Mouse (Mus musculus): Measurements from ENCODE around the gene Gm7879. TPM values are rescaled to one million over a fixed set of nuclear protein-coding genes. Genes with fewer than 3 reads are reported as not detected.
"Not testable (repeated sequence)": the region's sequence is repeated elsewhere in the genome, so short reads cannot be mapped to it uniquely, and the experiment has no call there.

Gm7879 gene
- total RNA-seq (2014; rRNA removed): 0.61 TPM in 1 of 2 replicates, not detected in the other
- 0.30 TPM in 1 of 2 replicates, not detected in the other for polyA plus RNA-seq (2015; fragmentation: Nextera tagmentation; extraction: Ambion mirVana)

DNA sequence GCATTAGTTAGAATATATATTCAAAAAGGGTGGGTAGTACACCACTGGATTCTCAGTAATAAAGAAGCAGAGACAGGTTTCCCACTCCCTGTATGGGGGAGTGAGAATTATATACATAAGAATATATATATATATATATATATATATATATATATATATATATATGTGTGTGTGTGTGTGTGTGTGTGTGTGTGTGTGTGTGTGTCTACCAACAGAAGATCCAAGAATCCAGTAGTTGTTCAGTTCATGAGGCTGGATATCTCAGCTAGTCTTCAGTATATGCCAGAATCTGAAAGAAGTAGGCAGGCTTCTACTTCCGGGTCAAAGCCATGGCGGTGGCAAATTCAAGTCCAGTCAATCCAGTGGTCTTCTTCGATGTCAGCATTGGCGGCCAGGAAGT is at the start of gene Gm7879:
TSS of gene Gm7879 (plus strand) at position 301 of the 400 bp plus-strand sequence.
- not testable (repeated sequence) for H3K4me1 ChIP-seq (ENCODE audit: insufficient read depth, low read length); H3K36me3 ChIP-seq (ENCODE audit: insufficient read depth, low read length); H3K27ac ChIP-seq; ATAC-seq; H3K9me3 ChIP-seq (ENCODE audit: low read length); H3K9ac ChIP-seq (replicated peaks; ENCODE audit: low read length); DNase-seq (ENCODE audit: low spot score); H3K4me3 ChIP-seq (ENCODE audit: low read length); H3K4me2 ChIP-seq (ENCODE audit: low read depth, low read length); H3K27me3 ChIP-seq (ENCODE audit: insufficient read depth, low read length)
- WGBS: 94% methylated on average over 4 of the region's 4 CpGs

DNA sequence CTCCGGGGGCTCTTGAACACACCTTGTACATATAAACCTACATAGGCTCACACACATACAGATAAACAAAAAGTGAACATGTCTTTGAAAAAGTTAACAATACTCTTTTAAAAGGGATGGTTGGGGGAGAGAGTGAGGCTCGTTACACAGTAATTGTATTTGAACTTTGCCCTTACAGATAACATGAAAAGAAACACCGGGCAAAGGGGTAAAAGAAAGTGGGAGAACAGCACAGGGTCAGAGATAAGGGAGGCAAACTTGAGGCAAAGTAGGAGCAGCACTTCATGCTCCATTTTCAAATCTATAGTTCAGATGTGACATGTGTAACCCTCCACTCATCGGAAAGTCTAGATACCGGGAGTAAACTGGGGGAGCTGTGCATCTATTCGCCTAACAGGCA is 49.3 kb upstream of the Gm7879 start:
- no peak for ATAC-seq

DNA sequence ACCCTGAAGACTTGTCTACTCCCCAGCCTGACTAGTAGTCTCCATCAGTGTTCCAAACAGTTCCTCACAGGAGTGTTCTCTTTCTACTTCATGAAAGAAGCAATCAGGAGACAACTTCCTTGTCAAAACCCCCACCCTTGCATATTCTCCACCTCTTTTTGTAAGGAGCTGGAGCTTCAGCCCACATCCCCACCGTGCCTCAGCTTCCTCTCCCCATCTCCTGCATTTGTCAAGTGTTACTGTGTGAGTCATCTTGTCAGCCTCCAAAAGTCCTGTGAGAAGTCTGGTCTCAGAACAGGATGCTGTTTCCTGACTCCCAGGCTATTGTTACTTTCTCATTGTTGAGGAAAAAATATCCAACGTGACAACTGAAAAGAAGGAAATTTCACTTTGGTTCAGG is 47.6 kb upstream of the Gm7879 start:
- ATAC-seq: no peak
- 83% methylated on average over 2 of the region's 2 CpGs for WGBS

More for the DNA sequence above, 49.3 kb upstream of the Gm7879 start:
- no peak for DNase-seq (ENCODE audit: low spot score)
- 89% methylated on average over 6 of the region's 6 CpGs for WGBS
- no peak for TF ChIP-seq CTCF (IDR thresholded peaks at IDR 0.05; ENCODE audit: low read depth)
- no peaks in the 10 kb centered on the region for H3K9me3 ChIP-seq (ENCODE audit: low read length)
- H3K4me1 ChIP-seq (ENCODE audit: insufficient read depth, low read length): peaks cover under 1% of the 10 kb centered on the region; the same call in 1 of the 2 replicates
- no peak overlapping the region for H3K4me2 ChIP-seq (ENCODE audit: low read depth, low read length)
- H3K27me3 ChIP-seq (ENCODE audit: insufficient read depth, low read length): no peaks in the 10 kb centered on the region
- no peak overlapping the region for H3K27ac ChIP-seq
- H3K4me3 ChIP-seq (ENCODE audit: low read length): no peak overlapping the region
- no peak overlapping the region for H3K9ac ChIP-seq (replicated peaks; ENCODE audit: low read length)
- H3K36me3 ChIP-seq (ENCODE audit: insufficient read depth, low read length): no peaks in the 10 kb centered on the region

DNA sequence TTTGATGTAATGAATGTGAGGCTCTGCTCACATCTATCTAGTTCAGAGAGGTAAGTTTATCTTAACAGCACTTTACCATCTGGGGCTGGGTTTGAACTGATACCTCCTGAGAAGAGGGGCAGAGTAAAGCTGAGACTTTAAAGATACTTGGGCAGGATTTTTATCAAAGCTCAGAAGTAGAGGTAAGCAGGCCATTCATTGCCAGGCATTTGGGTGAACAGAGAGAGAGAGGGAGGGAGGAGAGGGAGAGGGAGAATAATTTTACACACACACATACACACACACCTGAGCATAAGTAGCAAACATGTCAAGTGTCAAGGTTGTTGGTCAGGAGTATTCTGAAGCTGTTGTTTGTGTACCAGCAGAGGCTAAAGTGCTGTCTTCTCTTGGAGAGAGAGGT is 44.7 kb upstream of the Gm7879 start, which contains the start of gene Cd38:
TSS of gene Cd38 (plus strand) at position 301 of the 400 bp plus-strand sequence.
- no peak for TF ChIP-seq CTCF (IDR thresholded peaks at IDR 0.05; ENCODE audit: low read depth)
- ATAC-seq: no peak
- H3K9ac ChIP-seq (replicated peaks; ENCODE audit: low read length): peak within 1 kb of the TSS; percentile 28; the same call in 1 of the 2 replicates

More for the DNA sequence above, 47.6 kb upstream of the Gm7879 start:
- Histone ChIP-seq H3K4me3 (ENCODE audit: low read length) (no peak overlapping the region), H3K36me3 (ENCODE audit: insufficient read depth, low read length) (no peaks in the 10 kb centered on the region), H3K4me1 (ENCODE audit: insufficient read depth, low read length) (peaks cover 7% of the 10 kb centered on the region; the same call in 1 of the 2 replicates), H3K4me2 (ENCODE audit: low read depth, low read length) (no peak overlapping the region), H3K27ac (no peak overlapping the region), H3K9ac (replicated peaks; ENCODE audit: low read length) (no peak overlapping the region), H3K9me3 (ENCODE audit: low read length) (no peaks in the 10 kb centered on the region), H3K27me3 (ENCODE audit: insufficient read depth, low read length) (no peaks in the 10 kb centered on the region)
- TF ChIP-seq CTCF (IDR thresholded peaks at IDR 0.05; ENCODE audit: low read depth): no peak
- DNase-seq (ENCODE audit: low spot score): no peak

DNA sequence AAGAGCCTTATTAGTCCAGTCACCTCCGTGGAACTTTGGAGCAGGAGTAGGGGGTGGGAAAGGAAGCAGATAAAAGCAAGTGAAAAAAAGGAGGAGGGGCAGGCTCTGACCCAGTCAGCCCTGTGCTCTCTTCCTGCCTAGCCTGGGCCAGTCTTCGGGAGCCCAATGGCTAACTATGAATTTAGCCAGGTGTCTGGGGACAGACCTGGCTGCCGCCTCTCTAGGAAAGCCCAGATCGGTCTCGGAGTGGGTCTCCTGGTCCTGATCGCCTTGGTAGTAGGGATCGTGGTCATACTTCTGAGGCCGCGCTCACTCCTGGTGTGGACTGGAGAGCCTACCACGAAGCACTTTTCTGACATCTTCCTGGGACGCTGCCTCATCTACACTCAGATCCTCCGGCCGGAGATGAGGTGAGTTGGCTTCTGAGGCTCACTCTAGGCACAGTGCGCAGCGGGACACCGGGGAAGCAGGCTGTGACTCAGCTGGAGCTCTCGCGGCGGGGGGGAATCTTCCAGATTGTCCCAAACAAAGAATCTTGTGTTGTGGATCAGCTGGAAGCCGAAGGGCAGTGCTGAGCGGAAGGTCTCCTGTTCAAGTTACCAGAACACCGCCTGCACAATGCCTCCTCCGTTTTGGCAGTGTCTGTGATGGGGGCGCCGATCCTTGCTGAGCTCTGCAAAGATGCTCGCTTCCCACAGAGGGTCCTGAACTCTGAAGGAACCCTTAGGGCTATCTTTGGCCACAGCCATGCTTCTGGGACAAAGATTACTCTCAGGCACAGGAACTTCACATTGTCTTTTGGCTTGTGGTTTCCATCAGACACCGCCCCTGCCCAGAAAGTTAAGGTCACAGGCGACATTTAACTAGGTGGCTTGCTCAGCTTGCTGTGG is 44.0 kb upstream of the Gm7879 start:
- Histone ChIP-seq H3K4me3 (ENCODE audit: low read length) (peak overlapping the region; percentile 26), H3K4me2 (ENCODE audit: low read depth, low read length) (peak overlapping the region; percentile 60), H3K9ac (replicated peaks; ENCODE audit: low read length) (peak overlapping the region; percentile 28; the same call in 1 of the 2 replicates), H3K4me1 (ENCODE audit: insufficient read depth, low read length) (peaks cover 7% of the 10 kb centered on the region; the same call in 1 of the 2 replicates), H3K27ac (peak overlapping the region; percentile 26; the same call in 1 of the 2 replicates), H3K36me3 (ENCODE audit: insufficient read depth, low read length) (no peaks in the 10 kb centered on the region), H3K27me3 (ENCODE audit: insufficient read depth, low read length) (no peaks in the 10 kb centered on the region), H3K9me3 (ENCODE audit: low read length) (no peaks in the 10 kb centered on the region)
- DNase-seq (ENCODE audit: low spot score): peak; percentile 16
- WGBS: 6% methylated on average over 28 of the region's 28 CpGs
- no peak for TF ChIP-seq CTCF (IDR thresholded peaks at IDR 0.05; ENCODE audit: low read depth)
- ATAC-seq: no peak

More for the DNA sequence above, 44.7 kb upstream of the Gm7879 start, which contains the start of gene Cd38:
- DNase-seq (ENCODE audit: low spot score): no peak
- no peaks in the 10 kb centered on the region for H3K36me3 ChIP-seq (ENCODE audit: insufficient read depth, low read length)
- no peaks in the 10 kb centered on the region for H3K27me3 ChIP-seq (ENCODE audit: insufficient read depth, low read length)
- H3K4me2 ChIP-seq (ENCODE audit: low read depth, low read length): peak within 1 kb of the TSS; percentile 60
- peak within 1 kb of the TSS; percentile 26 for H3K4me3 ChIP-seq (ENCODE audit: low read length)
- peak within 1 kb of the TSS; percentile 26; the same call in 1 of the 2 replicates for H3K27ac ChIP-seq
- no peaks in the 10 kb centered on the region for H3K9me3 ChIP-seq (ENCODE audit: low read length)
- peaks cover 7% of the 10 kb centered on the region; the same call in 1 of the 2 replicates for H3K4me1 ChIP-seq (ENCODE audit: insufficient read depth, low read length)

DNA sequence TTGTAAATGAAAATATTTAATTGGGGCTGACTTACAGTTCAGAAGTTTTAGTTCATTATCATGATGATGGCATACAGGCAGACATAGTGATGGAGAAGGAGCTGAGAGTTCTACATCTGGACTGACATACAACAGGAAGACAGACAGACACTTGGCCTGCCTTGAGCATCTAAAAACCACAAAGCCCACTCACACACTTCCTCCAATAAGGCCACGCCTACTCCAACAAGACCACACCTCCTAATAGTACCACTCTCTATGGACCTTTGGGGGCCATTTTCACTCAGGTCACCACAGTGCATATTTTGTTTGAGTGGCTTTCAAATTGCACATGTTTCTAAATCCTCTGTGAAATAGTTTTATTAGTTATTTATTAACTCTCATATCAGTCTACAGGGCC is 41.1 kb upstream of the Gm7879 start:
- no peaks in the 10 kb centered on the region for H3K36me3 ChIP-seq (ENCODE audit: insufficient read depth, low read length)
- TF ChIP-seq CTCF (IDR thresholded peaks at IDR 0.05; ENCODE audit: low read depth): no peak
- H3K9ac ChIP-seq (replicated peaks; ENCODE audit: low read length): no peak overlapping the region
- no peak overlapping the region for H3K4me2 ChIP-seq (ENCODE audit: low read depth, low read length)
- H3K4me3 ChIP-seq (ENCODE audit: low read length): no peak overlapping the region
- H3K27me3 ChIP-seq (ENCODE audit: insufficient read depth, low read length): no peaks in the 10 kb centered on the region
- H3K27ac ChIP-seq: no peak overlapping the region
- H3K4me1 ChIP-seq (ENCODE audit: insufficient read depth, low read length): peaks cover 7% of the 10 kb centered on the region; the same call in 1 of the 2 replicates
- H3K9me3 ChIP-seq (ENCODE audit: low read length): no peaks in the 10 kb centered on the region
- ATAC-seq (no peak), DNase-seq (ENCODE audit: low spot score) (no peak)
- 71% methylated on average over 1 of the region's 1 CpGs for WGBS
